Comparison of ENCODE assay signal across 25 mouse cellular contexts in genomic region chr4:118615412-118615811, GRCm38 (mm10). TPM values are rescaled to one million over a fixed set of nuclear protein-coding genes. Genes with fewer than 3 reads are reported as not detected.
DNase-seq lines count a peak whose midpoint lies in the region; TF ChIP-seq lines count a peak whose summit lies in the region.
"Had no signal": no experiment of that assay in that cellular context is flagged by ENCODE, and none has a peak within 500 bp of the region (broad histone marks: within the 10 kb centered on the region; RNA-seq: fewer than 3 reads in every experiment).

No protein-coding gene starts in this region.

- no peaks in the 10 kb centered on the region for H3K27me3 ChIP-seq in cerebellum, adult 2 months (ENCODE audit: control insufficient read depth, insufficient read depth, low read length)
- H3K27me3 ChIP-seq: hindbrain, embryonic 15.5 days had no signal

- TF ChIP-seq CTCF in cerebellum, adult 2 months (IDR thresholded peaks at IDR 0.05; ENCODE audit: borderline replicate concordance, insufficient read depth, low read depth, low read length): no peak

- no peaks in the 10 kb centered on the region for H3K4me1 ChIP-seq in cerebellum, adult 2 months (ENCODE audit: control insufficient read depth, insufficient read depth, low read length)
- H3K4me1 ChIP-seq: forebrain, embryonic 13.5 days; heart, embryonic 15.5 days had no signal

- peak; percentile 28 to 30 for DNase-seq in cerebellum, postnatal 10 days
- DNase-seq in cerebellum, adult 2 months: no peak
- peak; percentile 42 for DNase-seq in left cerebral cortex, postnatal 4 days
- no peak for DNase-seq in left cerebral cortex, adult 9 months (ENCODE audit: low spot score in 2 of 2)
- peak; percentile 36 for DNase-seq in NIH3T3 (ENCODE audit: low read depth)
- DNase-seq in lung, postnatal 36 days: no peak
- DNase-seq in heart, adult 11 months: no peak
- DNase-seq: adrenal gland, adult 2 months; adrenal gland, postnatal 25 days; cerebellum, adult 8-10 months; gastrocnemius, postnatal 36 days; heart, adult 2 months; heart, postnatal 14 days had no signal

- intact Hi-C loops in left cerebral cortex, postnatal 4 days (cut with DNase I): no loop called here

- no peak for TF ChIP-seq POLR2A in cerebellum, adult 2 months (IDR thresholded peaks at IDR 0.05; ENCODE audit: borderline replicate concordance, insufficient read depth, low read length)

- H3K4me3 ChIP-seq in cerebellum, adult 2 months (replicated peaks; ENCODE audit: insufficient read depth, low read depth, low read length): no peak overlapping the region
- H3K4me3 ChIP-seq: embryonic facial prominence, embryonic 13.5 days; forebrain, embryonic 13.5 days; heart, adult 2 months; heart, embryonic 15.5 days; hindbrain, embryonic 15.5 days had no signal

- 25% methylated on average over 11 of the region's 11 CpGs for WGBS in cerebellum, adult 2 months

- H3K27ac ChIP-seq in cerebellum, adult 2 months (ENCODE audit: insufficient read depth, low read length): no peak overlapping the region
- H3K27ac ChIP-seq: embryonic facial prominence, embryonic 13.5 days; forebrain, embryonic 13.5 days; heart, adult 2 months; heart, embryonic 15.5 days; hindbrain, embryonic 15.5 days had no signal

RNA-seq across cellular contexts. Expression of gene Cfap57, which starts 5.2 kb away (rescaled TPM):
- 0.27 and 0.36 TPM in 2 replicates for polyA plus RNA-seq in cerebellum, adult 2 months (2012; rRNA removed)
- 1 to 10 TPM in 1 of 2 experiments, under 1 TPM in 1; 0.97 to 1.3 TPM for total RNA-seq in left cerebral cortex, postnatal 4 days (2021)
- total RNA-seq: adrenal gland, postnatal 25 days; gastrocnemius, adult 8-10 months; gastrocnemius, postnatal 36 days; MEL had no signal
- polyA plus RNA-seq: adrenal gland, adult 2 months; C2C12 had no signal

RNA-seq across cellular contexts. Expression of gene Ebna1bp2, which starts 5.2 kb away (rescaled TPM):
- polyA plus RNA-seq in cerebellum, adult 2 months (2012; rRNA removed): 61.9 and 64.0 TPM in 2 replicates
- 10 to 100 TPM; 72.4 to 76.5 TPM for total RNA-seq in left cerebral cortex, postnatal 4 days (2021)

RNA-seq across cellular contexts. Expression of gene Olfr62, which starts 43.3 kb away (rescaled TPM):
- not detected in 2 replicates for polyA plus RNA-seq in cerebellum, adult 2 months (2012; rRNA removed)
- not detected for total RNA-seq in left cerebral cortex, postnatal 4 days (2021)
- total RNA-seq: adrenal gland, adult 2 months; adrenal gland, postnatal 25 days; gastrocnemius, adult 8-10 months; gastrocnemius, postnatal 36 days; heart, adult 2 months; heart, postnatal 14 days; hematopoietic stem cell, adult 5-6 weeks; MEL had no signal
- polyA plus RNA-seq: adrenal gland, adult 2 months; C2C12; cortical plate, adult 2 months; embryonic facial prominence, embryonic 13.5 days; forebrain, embryonic 13.5 days; heart, adult 2 months; heart, embryonic 11.5 days; heart, embryonic 15.5 days; hindbrain, embryonic 15.5 days; inflammation-experienced regulatory T-cells, adult 6 months; intestine, postnatal 0 days had no signal

Comparison
In these comparisons a context has a peak if more than half of its experiments do, and no peak if none do; other contexts are left out.
1. DNase-seq: peak in cerebellum, postnatal 10 days (2 of 2), left cerebral cortex, postnatal 4 days (single experiment) and NIH3T3 (single experiment); none in cerebellum, adult 2 months (0 of 2), left cerebral cortex, adult 9 months (0 of 2), lung, postnatal 36 days (single experiment) and heart, adult 11 months (single experiment).